Comparison of ENCODE assay signal across 12 mouse cellular contexts in genomic region chr3:101397422-101397821, GRCm38 (mm10). TPM values are rescaled to one million over a fixed set of nuclear protein-coding genes. Genes with fewer than 3 reads are reported as not detected.
DNase-seq lines count a peak whose midpoint lies in the region; ATAC-seq and TF ChIP-seq lines count a peak whose summit lies in the region.
"Had no signal": no experiment of that assay in that cellular context is flagged by ENCODE, and none has a peak within 500 bp of the region (broad histone marks: within the 10 kb centered on the region; RNA-seq: fewer than 3 reads in every experiment).

No protein-coding gene starts in this region.

- no peak for TF ChIP-seq POLR2A in heart, adult 2 months (IDR thresholded peaks at IDR 0.05; ENCODE audit: insufficient read depth, low read depth, low read length)

- H3K4me1 ChIP-seq in heart, embryonic 12.5 days (replicated peaks), result peaks cover 93% of the 10 kb centered on the region
- H3K4me1 ChIP-seq in heart, adult 2 months (ENCODE audit: control insufficient read depth, insufficient read depth, low read length), result peaks cover 13% of the 10 kb centered on the region
- H3K4me1 ChIP-seq in lung, embryonic 14.5 days (ENCODE audit: insufficient read depth), result peaks cover 67% of the 10 kb centered on the region
- H3K4me1 ChIP-seq in embryonic facial prominence, embryonic 15.5 days, result peaks cover 82% of the 10 kb centered on the region
- peaks cover 74% of the 10 kb centered on the region for H3K4me1 ChIP-seq in neural tube, embryonic 12.5 days
- H3K4me1 ChIP-seq in intestine, postnatal 0 days (replicated peaks; ENCODE audit: control insufficient read depth, insufficient read depth, low read length), result peaks cover 31% of the 10 kb centered on the region

- no peak overlapping the region for H3K4me3 ChIP-seq in heart, embryonic 12.5 days
- no peak overlapping the region for H3K4me3 ChIP-seq in heart, adult 2 months
- H3K4me3 ChIP-seq in lung, embryonic 14.5 days (ENCODE audit: low read depth, low read length), result no peak overlapping the region
- no peak overlapping the region for H3K4me3 ChIP-seq in embryonic facial prominence, embryonic 15.5 days (replicated peaks)
- no peak overlapping the region for H3K4me3 ChIP-seq in neural tube, embryonic 12.5 days
- no peak overlapping the region for H3K4me3 ChIP-seq in intestine, postnatal 0 days (ENCODE audit: low read depth, low read length)

- no peaks in the 10 kb centered on the region for H3K9me3 ChIP-seq in heart, embryonic 12.5 days (replicated peaks)
- no peaks in the 10 kb centered on the region for H3K9me3 ChIP-seq in lung, embryonic 14.5 days (ENCODE audit: low read depth, low read length)
- H3K9me3 ChIP-seq in embryonic facial prominence, embryonic 15.5 days (replicated peaks), result no peaks in the 10 kb centered on the region
- H3K9me3 ChIP-seq in neural tube, embryonic 12.5 days, result no peaks in the 10 kb centered on the region
- no peaks in the 10 kb centered on the region for H3K9me3 ChIP-seq in intestine, postnatal 0 days (ENCODE audit: control insufficient read depth)

- no peaks in the 10 kb centered on the region for H3K36me3 ChIP-seq in heart, embryonic 12.5 days
- no peaks in the 10 kb centered on the region for H3K36me3 ChIP-seq in heart, adult 2 months (ENCODE audit: control insufficient read depth, insufficient read depth, low read length)
- no peaks in the 10 kb centered on the region for H3K36me3 ChIP-seq in lung, embryonic 14.5 days (ENCODE audit: insufficient read depth)
- no peaks in the 10 kb centered on the region for H3K36me3 ChIP-seq in embryonic facial prominence, embryonic 15.5 days
- no peaks in the 10 kb centered on the region for H3K36me3 ChIP-seq in neural tube, embryonic 12.5 days
- H3K36me3 ChIP-seq in intestine, postnatal 0 days (ENCODE audit: control insufficient read depth, insufficient read depth), result no peaks in the 10 kb centered on the region

- intact Hi-C loops in heart, adult 2 months (cut with DNase I), result no loop called here

- H3K4me2 ChIP-seq in heart, embryonic 12.5 days, result no peak overlapping the region
- H3K4me2 ChIP-seq in lung, embryonic 14.5 days, result no peak overlapping the region
- H3K4me2 ChIP-seq in embryonic facial prominence, embryonic 15.5 days (replicated peaks), result no peak overlapping the region
- H3K4me2 ChIP-seq in neural tube, embryonic 12.5 days (replicated peaks), result no peak overlapping the region
- no peak overlapping the region for H3K4me2 ChIP-seq in intestine, postnatal 0 days (replicated peaks; ENCODE audit: low read depth)

- H3K79me2 ChIP-seq in heart, adult 2 months (replicated peaks; ENCODE audit: control insufficient read depth, insufficient read depth, low read length), result no peaks in the 10 kb centered on the region

- no peak for TF ChIP-seq CTCF in heart, adult 2 months (IDR thresholded peaks at IDR 0.05)
- no peak for TF ChIP-seq CTCF in lung, embryonic 14.5 days (IDR thresholded peaks at IDR 0.05; ENCODE audit: low read depth)
- TF ChIP-seq CTCF in intestine, postnatal 0 days (IDR thresholded peaks at IDR 0.05; ENCODE audit: low read depth), result no peak

- ATAC-seq in heart, embryonic 12.5 days (ENCODE audit: insufficient number of reproducible peaks, low FRiP score), result no peak
- no peak for ATAC-seq in lung, embryonic 14.5 days (ENCODE audit: insufficient read depth)
- no peak for ATAC-seq in embryonic facial prominence, embryonic 15.5 days (ENCODE audit: insufficient number of reproducible peaks, low FRiP score, low TSS enrichment, low read depth)
- no peak for ATAC-seq in neural tube, embryonic 12.5 days (ENCODE audit: low FRiP score, low read depth)
- ATAC-seq in intestine, postnatal 0 days, result no peak

- TF ChIP-seq EP300 in heart, adult 2 months (IDR thresholded peaks at IDR 0.05; ENCODE audit: insufficient read depth, low read depth, low read length), result no peak

- no peak for DNase-seq in heart, adult 2 months
- no peak for DNase-seq in lung, embryonic 14.5 days
- DNase-seq in lung, postnatal 10 days, result no peak
- DNase-seq: cerebellum, adult 11-12 months; gastrocnemius, postnatal 36 days; kidney, adult 11 months; right cerebral cortex, postnatal 4 days; thymus, postnatal 25 days had no signal

- H3K9ac ChIP-seq in heart, embryonic 12.5 days, result peak overlapping the region; percentile 34; the same call in 1 of the 2 replicates
- no peak overlapping the region for H3K9ac ChIP-seq in heart, adult 2 months (ENCODE audit: low read depth, low read length)
- no peak overlapping the region for H3K9ac ChIP-seq in lung, embryonic 14.5 days
- no peak overlapping the region for H3K9ac ChIP-seq in embryonic facial prominence, embryonic 15.5 days
- H3K9ac ChIP-seq in neural tube, embryonic 12.5 days, result no peak overlapping the region
- H3K9ac ChIP-seq in intestine, postnatal 0 days (ENCODE audit: low read depth, low read length), result no peak overlapping the region

- H3K27me3 ChIP-seq in heart, embryonic 12.5 days (replicated peaks), result no peaks in the 10 kb centered on the region
- no peaks in the 10 kb centered on the region for H3K27me3 ChIP-seq in heart, adult 2 months (ENCODE audit: control insufficient read depth, insufficient read depth, low read length)
- H3K27me3 ChIP-seq in lung, embryonic 14.5 days (ENCODE audit: insufficient read depth, low read length), result no peaks in the 10 kb centered on the region
- no peaks in the 10 kb centered on the region for H3K27me3 ChIP-seq in embryonic facial prominence, embryonic 15.5 days
- H3K27me3 ChIP-seq in neural tube, embryonic 12.5 days (replicated peaks), result no peaks in the 10 kb centered on the region
- no peaks in the 10 kb centered on the region for H3K27me3 ChIP-seq in intestine, postnatal 0 days (replicated peaks; ENCODE audit: control insufficient read depth, insufficient read depth, low read length)

- H3K27ac ChIP-seq in heart, embryonic 12.5 days (ENCODE audit: poor library complexity, severe bottlenecking), result peak overlapping the region; percentile 80; the same call in 1 of the 2 replicates
- no peak overlapping the region for H3K27ac ChIP-seq in heart, adult 2 months
- H3K27ac ChIP-seq in lung, embryonic 14.5 days (ENCODE audit: low read depth), result peak overlapping the region; percentile 82; the same call in 1 of the 2 replicates
- peak overlapping the region; percentile 89 for H3K27ac ChIP-seq in embryonic facial prominence, embryonic 15.5 days (replicated peaks)
- H3K27ac ChIP-seq in neural tube, embryonic 12.5 days, result 0 out of 2 replicates have a peak overlapping the region, but pooled peaks have one; percentile 28
- H3K27ac ChIP-seq in intestine, postnatal 0 days (ENCODE audit: low read depth, low read length), result no peak overlapping the region

- WGBS in heart, embryonic 12.5 days, result 73% methylated on average over 4 of the region's 4 CpGs
- 82% methylated on average over 4 of the region's 4 CpGs for WGBS in heart, adult 2 months
- WGBS in lung, embryonic 14.5 days, result 76% methylated on average over 4 of the region's 4 CpGs
- WGBS in embryonic facial prominence, embryonic 15.5 days, result 52% methylated on average over 4 of the region's 4 CpGs
- 75% methylated on average over 4 of the region's 4 CpGs for WGBS in neural tube, embryonic 12.5 days
- 85% methylated on average over 4 of the region's 4 CpGs for WGBS in intestine, postnatal 0 days

RNA-seq across cellular contexts. Expression of gene Igsf3, which starts 20.5 kb away (rescaled TPM):
- 46.6 and 46.8 TPM in 2 replicates for polyA plus RNA-seq in heart, embryonic 12.5 days (2016; fragmentation: Nextera tagmentation; extraction: Ambion mirVana)
- total RNA-seq in heart, adult 2 months (2021), result 10 to 100 TPM; 11.4 to 11.8 TPM
- 3.9 and 6.8 TPM in 2 replicates for polyA plus RNA-seq in heart, adult 2 months (2012; rRNA removed)
- 23.4 and 24.1 TPM in 2 replicates for polyA plus RNA-seq in lung, embryonic 14.5 days (2014; fragmentation: Nextera tagmentation; extraction: Ambion mirVana)
- polyA plus RNA-seq in embryonic facial prominence, embryonic 15.5 days (2015; fragmentation: Nextera tagmentation; extraction: Ambion mirVana), result 76.1 and 77.2 TPM in 2 replicates
- 49.8 and 55.0 TPM in 2 replicates for polyA plus RNA-seq in neural tube, embryonic 12.5 days (2016; fragmentation: Nextera tagmentation; extraction: Ambion mirVana)
- 13.0 and 14.2 TPM in 2 replicates for polyA plus RNA-seq in intestine, postnatal 0 days (2015; fragmentation: Nextera tagmentation; extraction: Ambion mirVana)

Comparison
In these comparisons a context has a peak if more than half of its experiments do, and no peak if none do; other contexts are left out.
1. H3K27ac ChIP-seq: peak in heart, embryonic 12.5 days (single experiment), lung, embryonic 14.5 days (single experiment), embryonic facial prominence, embryonic 15.5 days (single experiment) and neural tube, embryonic 12.5 days (single experiment); none in heart, adult 2 months (single experiment) and intestine, postnatal 0 days (single experiment).